Comparison of ENCODE assay signal across 17 mouse cellular contexts in genomic region chr16:38503528-38503927, GRCm38 (mm10).
"Had no signal": no experiment of that assay in that cellular context is flagged by ENCODE, and none has a peak within 500 bp of the region (broad histone marks: within the 10 kb centered on the region; RNA-seq: fewer than 3 reads in every experiment).

No protein-coding gene starts in this region.

- H3K4me3 ChIP-seq: left cerebral cortex, adult 2 months; liver, embryonic 13.5 days; stomach, embryonic 15.5 days had no signal

- H3K4me2 ChIP-seq: liver, embryonic 13.5 days; midbrain, embryonic 11.5 days; stomach, embryonic 15.5 days had no signal

- H3K27me3 ChIP-seq: liver, embryonic 13.5 days; stomach, embryonic 15.5 days had no signal

- H3K9ac ChIP-seq: liver, embryonic 13.5 days; stomach, embryonic 15.5 days had no signal

- H3K9me3 ChIP-seq: liver, embryonic 13.5 days; stomach, embryonic 15.5 days had no signal

- H3K4me1 ChIP-seq: liver, embryonic 13.5 days; stomach, embryonic 15.5 days had no signal

- DNase-seq: kidney, postnatal 10 days; kidney, postnatal 36 days; layer of hippocampus, postnatal 36 days; liver, embryonic 13.5 days; lung, adult 2 months; lung, postnatal 14 days; lung, postnatal 4 days; midbrain, embryonic 14.5 days; retina, postnatal 1 day; right cerebral cortex, postnatal 25 days; spleen, adult 18-20 months; thymus, adult 2 months; thymus, postnatal 14 days; thymus, postnatal 4 days had no signal

- H3K27ac ChIP-seq: left cerebral cortex, adult 2 months; liver, embryonic 13.5 days; stomach, embryonic 15.5 days had no signal
